Mouse (Mus musculus) thymus, adult 2 months (tissue): ENCODE measurements around the gene Pxmp4.

Experiments used
- CTCF ChIP-seq: fragments of 200-500 bp; IDR thresholded peaks from 2 replicates; pipeline ENCODE4 v1.5.1; 2012; ENCODE audit warnings: mild to moderate bottlenecking, control low read depth, low read length, moderate library complexity, borderline replicate concordance; ENCODE audit not compliant: control insufficient read depth, poor library complexity, insufficient read depth; ENCODE audit errors: extremely low read depth
- POLR2A ChIP-seq: fragments of 200-500 bp; IDR thresholded peaks from 2 replicates; pipeline ENCODE4 v1.6.1; 2012; ENCODE audit warnings: mild to moderate bottlenecking, low read length, control low read depth, moderate library complexity; ENCODE audit not compliant: control insufficient read depth, poor library complexity, insufficient read depth; ENCODE audit errors: extremely low read depth

GRCm38 (mm10) chr2:154541630-154542029 lies 61.9 kb downstream of the Pxmp4 start:
- TF ChIP-seq CTCF (no peak), POLR2A (no peak)
